Mouse (Mus musculus) lung, adult 2 months (tissue): ENCODE measurements at regions not wholly inside any gene's neighbourhood (a gene's known extent, or its start where the extent isn't known, plus 50 kb on each side); places are given as distances from the start of the nearest gene placed in this dataset.

ENCODE experiments used
- CTCF ChIP-seq: fragments of 200-500 bp; IDR thresholded peaks from 2 replicates; pipeline ENCODE4 v1.5.1; 2011; ENCODE audit warnings: mild to moderate bottlenecking, low read length, control low read depth; ENCODE audit not compliant: insufficient read depth
- POLR2A ChIP-seq: fragments of 200-500 bp; IDR thresholded peaks from 2 replicates; pipeline ENCODE4 v1.6.1; 2011; ENCODE audit warnings: low read depth, mild to moderate bottlenecking, control low read depth, low read length, borderline replicate concordance; ENCODE audit errors: extremely low read depth

DNA sequence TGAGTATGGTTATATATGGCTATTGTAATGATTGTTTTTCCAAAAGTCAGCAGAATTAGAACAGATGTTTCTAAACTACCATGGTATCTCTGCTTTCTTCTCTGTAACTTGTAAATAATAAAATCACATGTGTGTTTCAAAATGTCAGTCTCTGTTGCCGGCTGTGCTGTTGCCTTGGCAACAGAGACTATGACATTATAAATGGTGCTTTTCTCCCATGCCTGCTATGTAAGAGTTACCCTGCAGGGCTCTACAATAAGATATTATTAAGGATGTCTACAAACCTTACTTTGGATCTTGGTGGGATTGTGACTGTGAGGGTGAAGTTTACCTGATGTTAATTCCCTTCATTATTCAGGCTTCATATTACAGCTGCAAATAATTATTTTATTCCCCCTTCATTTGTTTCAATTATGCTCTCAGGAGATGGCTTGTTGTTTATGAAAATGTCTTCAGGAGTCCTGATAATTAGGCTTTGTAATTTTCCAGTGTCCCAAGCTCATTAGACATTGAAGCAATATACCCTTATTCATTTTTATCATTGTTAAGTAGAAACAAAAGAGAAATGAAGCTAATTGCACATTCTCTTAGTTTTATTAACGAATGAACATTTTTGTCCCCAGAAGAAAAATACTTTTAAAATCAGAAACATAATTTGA is 3808.0 kb downstream of the 9330182O14Rik start:
- no peak for TF ChIP-seq POLR2A
- TF ChIP-seq CTCF, result no peak
